ENCODE assay signal across 12 mouse cellular contexts in genomic region chr4:138548124-138548561, GRCm38 (mm10).
DNase-seq lines count a peak whose midpoint lies in the region; ATAC-seq and TF ChIP-seq lines count a peak whose summit lies in the region.
"Had no signal": no experiment of that assay in that cellular context is flagged by ENCODE, and none has a peak within 500 bp of the region (broad histone marks: within the 10 kb centered on the region; RNA-seq: fewer than 3 reads in every experiment).

No protein-coding gene starts in this region.

- no peak overlapping the region for H3K4me3 ChIP-seq in neural tube, embryonic 12.5 days
- H3K4me3 ChIP-seq in forebrain, postnatal 0 days (ENCODE audit: low read depth, low read length) = no peak overlapping the region
- H3K4me3 ChIP-seq: limb, embryonic 12.5 days; stomach, embryonic 15.5 days had no signal

- ATAC-seq in neural tube, embryonic 12.5 days (ENCODE audit: low FRiP score, low read depth) = no peak
- ATAC-seq in forebrain, postnatal 0 days = peak; percentile 36

- intact Hi-C loops in left cerebral cortex, postnatal 36 days (cut with DNase I) = loop anchor here (2.0 kb wide), 1 partner anchor 43 kb away; no protein-coding TSS in a partner anchor

- no peak overlapping the region for H3K9ac ChIP-seq in neural tube, embryonic 12.5 days
- no peak overlapping the region for H3K9ac ChIP-seq in forebrain, postnatal 0 days
- H3K9ac ChIP-seq: limb, embryonic 12.5 days; stomach, embryonic 15.5 days had no signal

- H3K27me3 ChIP-seq in neural tube, embryonic 12.5 days (replicated peaks) = peaks cover 6% of the 10 kb centered on the region; the same call in 1 of the 2 replicates
- H3K27me3 ChIP-seq in forebrain, postnatal 0 days (ENCODE audit: insufficient read depth, low read length) = no peaks in the 10 kb centered on the region

- 10% methylated on average over 10 of the region's 10 CpGs for WGBS in neural tube, embryonic 12.5 days
- WGBS in forebrain, postnatal 0 days = 7% methylated on average over 10 of the region's 10 CpGs

- no peaks in the 10 kb centered on the region for H3K9me3 ChIP-seq in neural tube, embryonic 12.5 days
- no peaks in the 10 kb centered on the region for H3K9me3 ChIP-seq in forebrain, postnatal 0 days (ENCODE audit: low read length)
- H3K9me3 ChIP-seq: limb, embryonic 12.5 days; stomach, embryonic 15.5 days had no signal

- no peaks in the 10 kb centered on the region for H3K36me3 ChIP-seq in neural tube, embryonic 12.5 days
- no peaks in the 10 kb centered on the region for H3K36me3 ChIP-seq in forebrain, postnatal 0 days (ENCODE audit: insufficient read depth)
- H3K36me3 ChIP-seq: limb, embryonic 12.5 days; stomach, embryonic 15.5 days had no signal

- peaks cover 10% of the 10 kb centered on the region for H3K4me1 ChIP-seq in neural tube, embryonic 12.5 days
- peaks cover 16% of the 10 kb centered on the region for H3K4me1 ChIP-seq in forebrain, postnatal 0 days (ENCODE audit: insufficient read depth)
- H3K4me1 ChIP-seq: limb, embryonic 12.5 days had no signal

- TF ChIP-seq CTCF in forebrain, postnatal 0 days (IDR thresholded peaks at IDR 0.05; ENCODE audit: low read depth) = no peak

- peak overlapping the region; percentile 25 for H3K4me2 ChIP-seq in neural tube, embryonic 12.5 days (replicated peaks)
- peak overlapping the region; percentile 1; the same call in 1 of the 2 replicates for H3K4me2 ChIP-seq in forebrain, postnatal 0 days (ENCODE audit: low read depth)
- H3K4me2 ChIP-seq: limb, embryonic 12.5 days; stomach, embryonic 15.5 days had no signal

- no peak overlapping the region for H3K27ac ChIP-seq in neural tube, embryonic 12.5 days
- H3K27ac ChIP-seq in forebrain, postnatal 0 days (ENCODE audit: low read depth, low read length) = peak overlapping the region; percentile 30; the same call in 1 of the 2 replicates
- H3K27ac ChIP-seq: limb, embryonic 12.5 days; stomach, embryonic 15.5 days had no signal

- DNase-seq in neural tube, embryonic 10.5 days (ENCODE audit: extremely low spot score, low spot score) = no peak
- no peak for DNase-seq in forebrain, postnatal 0 days
- peak; percentile 71 to 80 for DNase-seq in left cerebral cortex, postnatal 36 days (ENCODE audit: low spot score in 2 of 2)
- peak; percentile 68 for DNase-seq in right cerebral cortex, postnatal 25 days
- no peak for DNase-seq in urinary bladder, postnatal 25 days (ENCODE audit: low spot score)
- DNase-seq in ovary, postnatal 14 days (ENCODE audit: low spot score) = no peak
- no peak for DNase-seq in adipocyte (ENCODE audit: low spot score)
- DNase-seq: kidney, postnatal 14 days; lung, adult 2 months had no signal

Comparison
In these comparisons a context has a peak if more than half of its experiments do, and no peak if none do; other contexts are left out.
1. DNase-seq: peak in left cerebral cortex, postnatal 36 days (2 of 2) and right cerebral cortex, postnatal 25 days (single experiment); none in neural tube, embryonic 10.5 days (single experiment), forebrain, postnatal 0 days (single experiment), urinary bladder, postnatal 25 days (single experiment), ovary, postnatal 14 days (single experiment) and adipocyte (single experiment).